Comparison of ENCODE assay signal across 10 mouse cellular contexts in the genomic region with DNA sequence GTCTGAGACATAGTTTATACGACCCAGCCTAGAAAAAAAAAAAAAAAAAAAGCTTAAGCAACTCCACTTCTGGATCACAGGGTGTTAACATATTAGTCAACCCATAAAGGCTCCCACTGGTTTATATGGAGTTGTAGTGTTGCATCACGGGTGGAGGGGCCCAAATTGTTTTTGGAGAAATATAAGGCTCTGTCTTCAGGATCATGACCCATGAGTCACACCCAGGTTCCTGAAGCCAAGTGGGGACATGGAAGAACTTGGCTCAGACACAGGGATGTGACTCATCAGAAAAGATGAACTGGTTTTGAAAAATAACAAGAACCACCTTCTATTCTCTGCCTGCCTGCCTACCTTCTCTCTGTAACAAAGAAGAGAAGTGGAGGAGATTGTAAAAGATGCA.
DNase-seq lines count a peak whose midpoint lies in the region.
"Had no signal": no experiment of that assay in that cellular context is flagged by ENCODE, and none has a peak within 500 bp of the region (broad histone marks: within the 10 kb centered on the region; RNA-seq: fewer than 3 reads in every experiment).

No protein-coding gene starts in this region.

- intact Hi-C loops in left cerebral cortex, postnatal 4 days (cut with DNase I), result no loop called here

- peak; percentile 1 for DNase-seq in cerebellum, adult 9-11 months
- no peak for DNase-seq in cerebellum, adult 11-12 months
- peak; percentile 27 for DNase-seq in ovary, adult 18-20 months (ENCODE audit: low spot score)
- no peak for DNase-seq in ovary, postnatal 36 days (ENCODE audit: low spot score)
- peak; percentile 54 to 74 for DNase-seq in adrenal gland, postnatal 36 days
- peak; percentile 58 for DNase-seq in lung, postnatal 36 days
- no peak for DNase-seq in spleen, postnatal 14 days (ENCODE audit: low spot score in 2 of 2)
- no peak for DNase-seq in left cerebral cortex, postnatal 4 days
- DNase-seq: kidney, postnatal 4 days; liver, embryonic 13.5 days had no signal

Comparison
In these comparisons a context has a peak if more than half of its experiments do, and no peak if none do; other contexts are left out.
1. DNase-seq: peak in cerebellum, adult 9-11 months (single experiment), ovary, adult 18-20 months (single experiment), adrenal gland, postnatal 36 days (2 of 2) and lung, postnatal 36 days (single experiment); none in cerebellum, adult 11-12 months (single experiment), ovary, postnatal 36 days (single experiment), spleen, postnatal 14 days (0 of 2) and left cerebral cortex, postnatal 4 days (single experiment).